Mouse (Mus musculus): Measurements from ENCODE around the gene Scamp5. TPM values are rescaled to one million over a fixed set of nuclear protein-coding genes. Genes with fewer than 3 reads are reported as not detected.

The Scamp5 gene
- total RNA-seq, 1 experiment, result 50.4 TPM

GRCm38 (mm10) chr9:57434405-57435165, 33.3 kb downstream of the Scamp5 start:
- in situ Hi-C loops (cut with MboI; ENCODE audit: low sequenced_read_pairs in 2 of 2, unreplicated experiment in 2 of 2), result no loop called here
- H3K27ac ChIP-seq (ENCODE audit: insufficient read depth, low read depth, low read length, poor library complexity, severe bottlenecking), result no peak overlapping the region
- no peak for DNase-seq (ENCODE audit: low read depth, low spot score)
- no peak overlapping the region for H3K9ac ChIP-seq (ENCODE audit: insufficient read depth, low read depth, low read length, poor library complexity, severe bottlenecking)
- TF ChIP-seq ZC3H11A (IDR thresholded peaks at IDR 0.05; ENCODE audit: borderline replicate concordance, low read depth, low read length) (no peak), HCFC1 (IDR thresholded peaks at IDR 0.05; ENCODE audit: borderline replicate concordance, insufficient read depth, low read length) (no peak), CHD2 (IDR thresholded peaks at IDR 0.05; ENCODE audit: low read depth, low read length) (no peak), MAFK (IDR thresholded peaks at IDR 0.05; ENCODE audit: insufficient read depth, low read depth, low read length) (no peak), ZNF384 (IDR thresholded peaks at IDR 0.05; ENCODE audit: low read depth, low read length) (no peak)
- H3K4me3 ChIP-seq (ENCODE audit: insufficient read depth in 1 of 2, low read depth in 1 of 2, low read length in 2 of 2, poor library complexity in 1 of 2, severe bottlenecking in 1 of 2), result no peak overlapping the region
- H3K36me3 ChIP-seq (ENCODE audit: control insufficient read depth, insufficient read depth, low read length, poor library complexity, severe bottlenecking), result peaks cover 8% of the 10 kb centered on the region
- H3K4me1 ChIP-seq (ENCODE audit: control insufficient read depth in 2 of 2, insufficient read depth in 2 of 2, low read length in 2 of 2, poor library complexity in 1 of 2), result peaks cover 10 to 20% of the 10 kb centered on the region in 2 experiments; a peak in 3 of 4 replicates
- H3K9me3 ChIP-seq (ENCODE audit: control insufficient read depth, insufficient read depth, low read depth, low read length), result no peaks in the 10 kb centered on the region

DNA sequence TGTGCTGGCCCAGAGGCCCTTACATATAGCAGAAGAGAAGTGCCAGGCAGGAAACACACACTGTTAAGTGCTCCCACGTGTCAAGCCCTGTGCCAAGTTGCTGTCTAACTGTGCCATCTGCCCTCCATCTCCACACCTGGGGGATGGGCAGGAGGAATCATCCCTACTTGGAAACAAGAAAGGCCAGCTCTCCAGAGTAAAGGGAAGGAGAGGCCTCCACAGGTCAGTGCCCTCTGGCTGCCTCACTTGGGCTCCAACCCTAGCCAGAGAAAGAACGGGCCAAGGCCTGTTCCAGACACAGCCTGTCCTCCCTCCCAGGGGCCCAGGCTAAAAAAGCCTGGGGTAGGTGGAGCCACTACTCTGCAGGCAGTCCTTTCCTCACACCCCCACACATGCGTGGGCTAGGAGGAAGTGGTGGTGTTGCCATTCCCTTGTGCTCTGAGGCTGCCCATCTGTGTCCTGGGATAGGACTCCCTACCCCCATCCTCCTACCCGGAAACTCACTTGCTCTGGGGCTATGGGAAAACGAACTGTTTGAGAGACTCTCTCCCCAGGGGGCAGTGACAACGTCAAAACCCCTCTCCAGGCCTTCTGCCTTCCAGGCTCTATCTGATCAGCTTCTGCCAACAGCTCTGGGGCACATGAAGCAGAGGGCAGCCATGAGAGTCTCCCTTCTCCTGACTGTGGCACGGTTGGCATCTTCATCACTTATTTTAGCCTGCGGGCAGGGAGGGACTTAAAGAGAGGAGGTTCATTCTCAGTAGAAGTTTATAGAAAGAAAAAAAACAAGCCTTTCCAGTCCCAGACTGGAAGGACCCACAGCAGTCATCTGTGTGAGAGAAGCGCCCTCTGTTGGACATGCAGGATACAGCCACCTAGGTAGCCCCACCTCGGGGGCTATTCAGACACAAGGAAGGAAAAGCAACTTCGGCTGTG, 34.5 kb downstream of the Scamp5 start:
- Histone ChIP-seq H3K9me3 (ENCODE audit: control insufficient read depth, insufficient read depth, low read depth, low read length) (no peaks in the 10 kb centered on the region), H3K9ac (ENCODE audit: insufficient read depth, low read depth, low read length, poor library complexity, severe bottlenecking) (no peak overlapping the region), H3K27ac (ENCODE audit: insufficient read depth, low read depth, low read length, poor library complexity, severe bottlenecking) (no peak overlapping the region), H3K36me3 (ENCODE audit: control insufficient read depth, insufficient read depth, low read length, poor library complexity, severe bottlenecking) (peaks cover 8% of the 10 kb centered on the region), H3K4me1 (ENCODE audit: control insufficient read depth in 2 of 2, insufficient read depth in 2 of 2, low read length in 2 of 2, poor library complexity in 1 of 2) (peaks cover 8 to 28% of the 10 kb centered on the region in 2 experiments; a peak in 3 of 4 replicates), H3K4me3 (ENCODE audit: insufficient read depth in 1 of 2, low read depth in 1 of 2, low read length in 2 of 2, poor library complexity in 1 of 2, severe bottlenecking in 1 of 2) (no peak overlapping the region)
- DNase-seq (ENCODE audit: low read depth, low spot score), result peak; percentile 60
- in situ Hi-C loops (cut with MboI; ENCODE audit: low sequenced_read_pairs in 2 of 2, unreplicated experiment in 2 of 2), result no loop called here
- TF ChIP-seq ZNF384 (IDR thresholded peaks at IDR 0.05; ENCODE audit: low read depth, low read length) (peak; percentile 84), HCFC1 (IDR thresholded peaks at IDR 0.05; ENCODE audit: borderline replicate concordance, insufficient read depth, low read length) (no peak), ZC3H11A (IDR thresholded peaks at IDR 0.05; ENCODE audit: borderline replicate concordance, low read depth, low read length) (peak; percentile 81; the same call in 1 of the 2 replicates)

- H3K36me3 ChIP-seq (ENCODE audit: control insufficient read depth, insufficient read depth, low read length, poor library complexity, severe bottlenecking), result peaks cover 8% of the 10 kb centered on the region
- in situ Hi-C loops (cut with MboI; ENCODE audit: low sequenced_read_pairs in 2 of 2, unreplicated experiment in 2 of 2), result no loop called here
- TF ChIP-seq ZC3H11A (IDR thresholded peaks at IDR 0.05; ENCODE audit: borderline replicate concordance, low read depth, low read length), result no peak
- no peak for TF ChIP-seq ZNF384 (IDR thresholded peaks at IDR 0.05; ENCODE audit: low read depth, low read length)
- TF ChIP-seq MAFK (IDR thresholded peaks at IDR 0.05; ENCODE audit: insufficient read depth, low read depth, low read length), result no peak
- TF ChIP-seq HCFC1 (IDR thresholded peaks at IDR 0.05; ENCODE audit: borderline replicate concordance, insufficient read depth, low read length), result no peak
- no peak overlapping the region for H3K27ac ChIP-seq (ENCODE audit: insufficient read depth, low read depth, low read length, poor library complexity, severe bottlenecking)
- H3K9me3 ChIP-seq (ENCODE audit: control insufficient read depth, insufficient read depth, low read depth, low read length), result no peaks in the 10 kb centered on the region
- H3K4me1 ChIP-seq (ENCODE audit: control insufficient read depth in 2 of 2, insufficient read depth in 2 of 2, low read length in 2 of 2, poor library complexity in 1 of 2), result peaks cover 9 to 35% of the 10 kb centered on the region in 2 experiments; a peak in 3 of 4 replicates
- no peak overlapping the region for H3K4me3 ChIP-seq (ENCODE audit: insufficient read depth in 1 of 2, low read depth in 1 of 2, low read length in 2 of 2, poor library complexity in 1 of 2, severe bottlenecking in 1 of 2)
- H3K9ac ChIP-seq (ENCODE audit: insufficient read depth, low read depth, low read length, poor library complexity, severe bottlenecking), result no peak overlapping the region
- no peak for DNase-seq (ENCODE audit: low read depth, low spot score)
These were observed 35.4 kb downstream of the Scamp5 start for GRCm38 (mm10) chr9:57432480-57432879.

DNA sequence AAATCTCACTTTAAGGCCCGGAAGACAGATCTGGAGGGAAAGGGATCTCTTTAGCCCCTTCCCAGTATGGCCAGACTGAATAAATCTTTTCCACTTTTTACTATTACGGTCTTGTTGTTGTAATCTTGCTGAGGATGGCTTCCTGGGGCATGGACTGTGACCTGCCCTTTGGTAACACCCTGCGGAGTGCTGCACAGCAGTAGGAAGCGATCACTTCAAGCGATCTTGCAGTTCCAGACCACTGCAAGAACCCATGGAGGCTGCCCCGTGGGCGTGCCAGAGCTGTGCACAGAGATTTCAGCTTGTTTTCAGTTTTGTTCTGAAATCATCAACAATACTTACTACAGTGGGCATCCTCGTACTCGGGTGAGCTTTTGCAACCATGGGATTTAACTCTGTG, 36.7 kb downstream of the Scamp5 start:
- H3K27ac ChIP-seq (ENCODE audit: insufficient read depth, low read depth, low read length, poor library complexity, severe bottlenecking), result no peak overlapping the region; the same call in 1 of the 2 replicates
- TF ChIP-seq ZC3H11A (IDR thresholded peaks at IDR 0.05; ENCODE audit: borderline replicate concordance, low read depth, low read length), result no peak
- TF ChIP-seq CHD2 (IDR thresholded peaks at IDR 0.05; ENCODE audit: low read depth, low read length), result no peak
- no peak for TF ChIP-seq ZNF384 (IDR thresholded peaks at IDR 0.05; ENCODE audit: low read depth, low read length)
- no peak for TF ChIP-seq MAFK (IDR thresholded peaks at IDR 0.05; ENCODE audit: insufficient read depth, low read depth, low read length)
- TF ChIP-seq HCFC1 (IDR thresholded peaks at IDR 0.05; ENCODE audit: borderline replicate concordance, insufficient read depth, low read length), result no peak
- in situ Hi-C loops (cut with MboI; ENCODE audit: low sequenced_read_pairs in 2 of 2, unreplicated experiment in 2 of 2), result no loop called here
- H3K4me1 ChIP-seq (ENCODE audit: control insufficient read depth in 2 of 2, insufficient read depth in 2 of 2, low read length in 2 of 2, poor library complexity in 1 of 2), result peaks cover 12 to 39% of the 10 kb centered on the region in 2 experiments; a peak in 3 of 4 replicates
- no peaks in the 10 kb centered on the region for H3K9me3 ChIP-seq (ENCODE audit: control insufficient read depth, insufficient read depth, low read depth, low read length)
- no peak overlapping the region for H3K4me3 ChIP-seq (ENCODE audit: insufficient read depth in 1 of 2, low read depth in 1 of 2, low read length in 2 of 2, poor library complexity in 1 of 2, severe bottlenecking in 1 of 2)
- no peak for DNase-seq (ENCODE audit: low read depth, low spot score)
- no peak overlapping the region for H3K9ac ChIP-seq (ENCODE audit: insufficient read depth, low read depth, low read length, poor library complexity, severe bottlenecking)
- H3K36me3 ChIP-seq (ENCODE audit: control insufficient read depth, insufficient read depth, low read length, poor library complexity, severe bottlenecking), result peaks cover 8% of the 10 kb centered on the region
